Mouse (Mus musculus) neural tube, embryonic 10.5 days (tissue): Measurements from ENCODE around the gene Rsph10b.

Source experiments
- DNase-seq: peaks from one replicate; pipeline ENCODE4 v3.0.0-alpha.2; 2017; ENCODE audit warnings: low spot score; ENCODE audit errors: extremely low spot score

The Rsph10b gene

GRCm38 (mm10) chr5:143932831-143933230, at the start of gene Rsph10b:
TSS of gene Rsph10b (plus strand) at chr5:143933035.
- no peak for DNase-seq

DNA sequence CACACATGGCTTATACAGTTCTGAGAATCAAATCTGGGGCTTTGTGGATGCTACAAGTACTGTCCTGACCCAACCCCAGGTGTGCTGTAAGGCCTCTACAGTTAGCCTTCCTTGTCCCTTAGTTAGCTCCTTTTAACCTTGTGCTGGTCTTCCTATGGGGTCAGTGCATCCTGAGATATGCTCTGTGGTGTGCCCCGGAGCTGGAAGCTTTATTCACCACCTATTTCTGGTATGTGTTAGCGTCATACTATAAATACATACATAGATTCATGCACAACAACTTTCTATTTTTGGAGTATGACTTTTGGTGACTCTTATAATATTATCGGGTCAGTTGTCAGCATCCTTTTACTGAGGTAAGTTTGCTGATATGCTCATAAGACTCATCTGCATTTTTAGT, 47.6 kb upstream of the Rsph10b start:
- DNase-seq = no peak

DNA sequence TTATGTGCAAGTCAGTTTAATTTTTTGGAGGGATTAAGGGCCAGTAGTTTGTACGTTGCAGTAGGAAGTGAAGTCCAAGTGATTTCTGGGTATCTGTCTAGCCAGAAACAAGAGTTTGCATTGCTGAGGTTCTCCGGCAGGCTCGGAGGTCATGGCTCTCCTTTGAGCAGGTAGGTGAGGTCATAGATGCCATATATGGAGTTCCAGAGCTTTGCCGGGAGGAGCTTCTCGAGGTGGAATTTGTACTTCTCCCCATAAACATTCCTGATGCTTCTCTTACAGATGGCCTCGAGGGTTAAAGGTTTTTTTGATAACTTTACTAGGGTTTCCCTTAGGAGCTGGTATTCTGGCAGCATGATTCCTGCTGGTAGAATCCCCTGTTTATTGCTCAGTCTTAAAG, 42.1 kb upstream of the Rsph10b start:
- DNase-seq = no peak

GRCm38 (mm10) chr5:143892255-143892886, 40.5 kb upstream of the Rsph10b start:
- DNase-seq = no peak

GRCm38 (mm10) chr5:143893396-143893795, 39.4 kb upstream of the Rsph10b start:
- DNase-seq = no peak

- DNase-seq = no peak
These were observed 35.1 kb upstream of the Rsph10b start, which contains the start of gene Ankrd61 for GRCm38 (mm10) chr5:143897635-143898330. TSS of gene Ankrd61 (minus strand) at chr5:143897685.

DNA sequence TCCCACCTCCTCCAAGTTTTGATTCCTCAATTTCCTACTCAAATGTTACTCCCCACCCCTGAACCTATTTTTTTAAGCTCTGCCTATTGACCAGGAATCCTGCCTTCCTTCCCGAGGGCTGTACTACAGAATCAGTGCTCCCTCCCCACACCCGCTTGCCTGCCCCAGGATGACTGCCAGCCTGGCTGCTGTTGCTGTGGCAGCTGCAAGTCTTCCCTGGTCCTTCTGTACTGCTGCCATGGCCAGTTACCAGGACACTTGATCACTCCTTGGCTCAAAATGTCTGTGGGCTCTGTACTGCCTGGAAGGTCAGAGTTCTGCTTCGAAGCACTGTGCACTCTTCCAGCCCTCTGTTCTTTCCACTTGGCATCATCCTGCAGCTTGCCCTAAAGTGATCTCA, 30.7 kb upstream of the Rsph10b start:
- DNase-seq = no peak

DNA sequence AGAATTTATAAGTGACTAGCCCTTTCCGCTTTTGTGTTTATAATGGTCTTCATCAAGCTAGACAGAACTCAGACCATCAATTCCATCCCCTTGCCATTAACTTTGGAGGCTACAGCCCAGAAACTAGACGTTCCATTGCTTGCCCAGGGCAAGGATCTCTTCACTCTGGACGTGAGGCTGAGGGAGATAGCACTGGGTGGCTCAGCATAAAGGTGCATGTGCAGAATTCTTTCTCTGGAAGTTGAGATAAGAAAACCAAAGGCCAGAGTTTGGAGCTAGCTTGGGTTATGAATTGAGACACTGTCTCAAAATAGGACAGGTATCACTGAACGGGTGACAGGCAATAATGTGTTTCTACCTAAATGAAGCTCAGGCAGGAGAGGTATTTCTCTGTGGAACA, 29.0 kb upstream of the Rsph10b start:
- no peak for DNase-seq

GRCm38 (mm10) chr5:143906429-143906828, 26.4 kb upstream of the Rsph10b start:
- no peak for DNase-seq

DNA sequence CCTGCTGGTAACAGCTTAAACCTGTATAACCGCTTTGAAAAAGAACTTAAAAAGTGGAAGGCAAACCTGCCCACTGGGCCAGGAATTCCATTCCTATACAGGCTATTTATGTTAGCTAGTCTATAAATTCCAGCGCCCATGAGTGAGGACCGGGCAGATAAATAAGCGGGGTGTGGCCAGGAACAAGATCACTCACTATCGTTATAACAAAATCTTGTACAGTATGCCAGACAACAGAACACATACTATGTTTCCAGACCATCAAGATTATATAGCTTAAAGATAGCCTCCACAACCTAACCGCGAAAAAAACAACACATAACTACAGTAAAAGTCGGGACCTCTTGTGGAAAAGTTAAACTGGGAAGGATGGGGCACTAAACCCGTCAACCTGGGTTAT, 23.9 kb upstream of the Rsph10b start:
- DNase-seq = no peak

- peak; percentile 94 for DNase-seq
These were observed 23.1 kb upstream of the Rsph10b start, which contains the start of the genes Aimp2 and Pms2 for GRCm38 (mm10) chr5:143909417-143910400. TSS of gene Aimp2 (minus strand) at chr5:143909847. TSS of gene Pms2 (plus strand) at chr5:143909964.

GRCm38 (mm10) chr5:143916221-143916620, 16.6 kb upstream of the Rsph10b start:
- no peak for DNase-seq

GRCm38 (mm10) chr5:143917418-143917817, 15.4 kb upstream of the Rsph10b start:
- no peak for DNase-seq

GRCm38 (mm10) chr5:143918120-143918519, 14.7 kb upstream of the Rsph10b start:
- DNase-seq = no peak

- no peak for DNase-seq
These were observed 7.9 kb upstream of the Rsph10b start for GRCm38 (mm10) chr5:143924781-143925452.

DNA sequence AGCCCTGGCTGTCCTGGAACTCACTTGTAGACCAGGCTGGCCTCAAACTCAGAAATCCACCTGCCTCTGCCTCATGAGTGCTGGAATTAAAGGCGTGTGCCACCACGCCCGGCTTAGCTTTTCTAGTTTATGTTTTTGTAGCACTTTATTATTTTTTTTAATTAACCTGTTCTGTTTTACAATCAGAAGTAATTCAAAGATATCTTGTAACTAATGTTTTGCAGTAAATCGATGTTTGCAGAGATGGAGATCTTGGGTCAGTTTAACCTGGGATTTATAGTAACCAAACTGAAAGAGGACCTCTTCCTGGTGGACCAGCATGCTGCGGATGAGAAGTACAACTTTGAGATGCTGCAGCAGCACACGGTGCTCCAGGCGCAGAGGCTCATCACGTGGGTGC, 5.0 kb upstream of the Rsph10b start, which contains the start of gene Gm42421:
Gene Gm42421, plus strand, starts transcription at position 301 of the 400 bp plus-strand sequence.
- no peak for DNase-seq

DNA sequence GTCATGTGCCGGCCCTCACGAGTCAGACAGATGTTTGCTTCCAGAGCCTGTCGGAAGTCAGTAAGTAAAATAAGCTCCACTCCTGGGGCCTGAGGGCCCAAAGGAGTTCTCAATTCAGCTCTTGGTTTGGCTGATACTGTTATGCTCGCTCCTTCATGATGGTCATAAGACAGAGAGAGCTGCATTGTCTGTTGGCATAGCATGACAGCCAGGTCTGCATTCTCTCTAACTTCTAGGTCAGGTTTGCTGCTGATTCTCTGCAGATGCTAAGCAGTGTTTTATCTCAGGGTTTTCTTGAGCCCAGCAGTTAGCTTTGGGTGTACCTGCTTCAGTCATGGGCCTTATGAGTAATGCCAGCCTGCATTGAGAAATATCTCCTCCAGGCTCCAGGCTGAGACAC, 3.5 kb upstream of the Rsph10b start:
- no peak for DNase-seq

- no peak for DNase-seq
These were observed 2.2 kb upstream of the Rsph10b start for GRCm38 (mm10) chr5:143930656-143931055.

GRCm38 (mm10) chr5:143931863-143932580, 813 bp upstream of the Rsph10b start:
- no peak for DNase-seq

DNA sequence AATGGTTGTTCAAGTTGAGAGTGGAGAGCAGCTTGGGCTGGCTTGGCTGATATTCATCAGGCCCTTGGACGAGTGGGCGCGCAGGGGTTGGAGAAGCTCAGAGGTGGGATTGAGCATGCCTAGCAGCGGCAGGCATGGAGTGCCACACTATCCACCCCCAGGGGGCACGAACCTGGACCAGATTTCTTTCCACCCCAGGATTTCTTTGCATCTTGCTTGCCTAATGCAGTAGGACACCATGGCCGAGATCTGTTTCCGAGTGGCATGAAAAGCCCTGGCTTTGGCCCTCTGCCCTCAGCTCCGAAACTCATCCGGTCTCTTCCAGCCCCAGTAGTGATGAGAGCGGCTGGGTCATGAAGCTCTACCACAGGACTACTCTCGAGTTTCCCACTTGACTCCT, 579 bp downstream of the Rsph10b start:
- no peak for DNase-seq
